Mouse (Mus musculus) limb, embryonic 11.5 days (tissue): ENCODE measurements around the gene Sema3f. TPM values are rescaled to one million over a fixed set of nuclear protein-coding genes. Genes with fewer than 3 reads are reported as not detected.

ENCODE experiments used
- ATAC-seq: fragments of 200-750 bp; cut with Nextera tagmentation; 2 replicates; pipeline ENCODE4 v1.8.0; 2017; ENCODE audit warnings: low read depth; ENCODE audit not compliant: insufficient number of reproducible peaks, low FRiP score, low TSS enrichment
- DNase-seq: peaks from one replicate; pipeline ENCODE4 v3.0.0-alpha.2; 2015; ENCODE audit warnings: low spot score
- H3K27ac ChIP-seq: fragments of 300-500 bp; sonication (generic); replicated peaks from 2 replicates; pipeline ENCODE4 v1.5.1; 2014; ENCODE audit warnings: low read depth, mild to moderate bottlenecking, low read length
- H3K27me3 ChIP-seq: fragments of 300-500 bp; sonication (generic); 2 replicates; pipeline ENCODE4 v1.6.1; 2014; ENCODE audit warnings: mild to moderate bottlenecking, low read length, mixed read lengths; ENCODE audit not compliant: control insufficient read depth, insufficient read depth
- H3K36me3 ChIP-seq: fragments of 300-500 bp; sonication (generic); 2 replicates; pipeline ENCODE4 v1.6.1; 2014; ENCODE audit warnings: mild to moderate bottlenecking, low read length, moderate library complexity, mixed read lengths; ENCODE audit not compliant: control insufficient read depth, insufficient read depth
- H3K4me1 ChIP-seq: fragments of 300-500 bp; sonication (generic); 2 replicates; pipeline ENCODE4 v1.6.1; 2014; ENCODE audit warnings: low read length, mixed read lengths; ENCODE audit not compliant: control insufficient read depth, insufficient read depth
- H3K4me2 ChIP-seq: fragments of 300-500 bp; sonication (generic); 2 replicates; pipeline ENCODE4 v1.6.1; 2014; ENCODE audit warnings: low read depth, mild to moderate bottlenecking, moderate library complexity; ENCODE audit not compliant: severe bottlenecking
- H3K4me3 ChIP-seq: fragments of 300-500 bp; sonication (generic); 2 replicates; pipeline ENCODE4 v1.5.1; 2014; ENCODE audit warnings: low read depth, low read length
- H3K9ac ChIP-seq: fragments of 300-500 bp; sonication (generic); 2 replicates; pipeline ENCODE4 v1.6.1; 2014; ENCODE audit warnings: mild to moderate bottlenecking, low read length
- H3K9me3 ChIP-seq: fragments of 300-500 bp; sonication (generic); 2 replicates; pipeline ENCODE4 v1.6.1; 2016; ENCODE audit warnings: low read length; ENCODE audit not compliant: control insufficient read depth
- WGBS: fragments of 180-500 bp; shearing (Covaris S2); extraction: QIAGEN DNeasy Blood & Tissue Kit; methylation state at CpG from one replicate; pipeline ENCODE4 v1.1.7; 2014; 5-methylcytosine and 5-hydroxymethylcytosine counted together
- polyA plus RNA-seq: library from polyadenylated mRNA; unstranded; fragments of >200 nt; fragmentation: Nextera tagmentation; extraction: Ambion mirVana; gene quantifications from 2 replicates; pipeline ENCODE4 v1.2.1, GENCODE M21; 2014

Gene Sema3f
- polyA plus RNA-seq, 1 experiment from 2014 or later: 27.4 TPM

GRCm38 (mm10) chr9:107699376-107699980 lies 10.8 kb downstream of the Sema3f start:
- Histone ChIP-seq H3K27me3 (no peaks in the 10 kb centered on the region), H3K36me3 (peaks cover 12% of the 10 kb centered on the region), H3K4me3 (peak overlapping the region; percentile 6; the same call in 1 of the 2 replicates), H3K9me3 (no peaks in the 10 kb centered on the region), H3K4me2 (peak overlapping the region; percentile 41), H3K9ac (peak overlapping the region; percentile 27; the same call in 1 of the 2 replicates), H3K27ac (peak overlapping the region; percentile 57), H3K4me1 (peaks cover 75% of the 10 kb centered on the region)
- peak; percentile 54 for DNase-seq
- WGBS: 4% methylated on average over 9 of the region's 9 CpGs
- ATAC-seq: 0 out of 2 replicates have a peak, but pooled peaks have one; percentile 0

- Histone ChIP-seq H3K4me1 (peaks cover 67% of the 10 kb centered on the region), H3K4me3 (no peak overlapping the region), H3K27me3 (no peaks in the 10 kb centered on the region), H3K9me3 (no peaks in the 10 kb centered on the region), H3K36me3 (peaks cover 9% of the 10 kb centered on the region; the same call in 1 of the 2 replicates), H3K27ac (peak overlapping the region; percentile 33; the same call in 1 of the 2 replicates), H3K9ac (no peak overlapping the region; the same call in 1 of the 2 replicates), H3K4me2 (peak overlapping the region; percentile 41)
- DNase-seq (no peak), ATAC-seq (no peak)
- WGBS: 12% methylated on average over 14 of the region's 14 CpGs
These were observed 11.6 kb downstream of the Sema3f start for GRCm38 (mm10) chr9:107698611-107699190.

GRCm38 (mm10) chr9:107697811-107698521 lies 12.3 kb downstream of the Sema3f start:
- no peak overlapping the region for H3K4me3 ChIP-seq
- DNase-seq (no peak), ATAC-seq (no peak)
- H3K27ac ChIP-seq: 0 out of 2 replicates have a peak overlapping the region, but pooled peaks have one; percentile 21
- peaks cover 6% of the 10 kb centered on the region; the same call in 1 of the 2 replicates for H3K36me3 ChIP-seq
- H3K4me2 ChIP-seq: peak overlapping the region; percentile 41; the same call in 1 of the 2 replicates
- H3K4me1 ChIP-seq: peaks cover 60% of the 10 kb centered on the region
- no peaks in the 10 kb centered on the region for H3K27me3 ChIP-seq
- no peaks in the 10 kb centered on the region for H3K9me3 ChIP-seq
- 13% methylated on average over 14 of the region's 14 CpGs for WGBS
- no peak overlapping the region for H3K9ac ChIP-seq

GRCm38 (mm10) chr9:107696845-107697610 lies 13.2 kb downstream of the Sema3f start:
- Histone ChIP-seq H3K9ac (no peak overlapping the region), H3K4me1 (peaks cover 51% of the 10 kb centered on the region), H3K4me2 (peak overlapping the region; percentile 2; the same call in 1 of the 2 replicates), H3K4me3 (no peak overlapping the region), H3K27me3 (no peaks in the 10 kb centered on the region), H3K36me3 (peaks cover 7% of the 10 kb centered on the region), H3K27ac (peak overlapping the region; percentile 21; the same call in 1 of the 2 replicates), H3K9me3 (no peaks in the 10 kb centered on the region)
- ATAC-seq: no peak
- DNase-seq: no peak
- WGBS: 42% methylated on average over 9 of the region's 9 CpGs

- 0 out of 2 replicates have a peak overlapping the region, but pooled peaks have one; percentile 6 for H3K27ac ChIP-seq
- H3K4me3 ChIP-seq: no peak overlapping the region
- ATAC-seq (no peak), DNase-seq (no peak)
- H3K4me2 ChIP-seq: no peak overlapping the region
- 56% methylated on average over 6 of the region's 6 CpGs for WGBS
- H3K9me3 ChIP-seq: no peaks in the 10 kb centered on the region
- H3K4me1 ChIP-seq: peaks cover 44% of the 10 kb centered on the region
- peaks cover 14% of the 10 kb centered on the region for H3K36me3 ChIP-seq
- H3K27me3 ChIP-seq: no peaks in the 10 kb centered on the region
- no peak overlapping the region for H3K9ac ChIP-seq
These were observed 14.2 kb downstream of the Sema3f start for GRCm38 (mm10) chr9:107696106-107696479.

GRCm38 (mm10) chr9:107695441-107696105 lies 14.7 kb downstream of the Sema3f start:
- peaks cover 39% of the 10 kb centered on the region for H3K4me1 ChIP-seq
- no peak overlapping the region for H3K9ac ChIP-seq
- ATAC-seq (no peak), DNase-seq (no peak)
- no peak overlapping the region for H3K4me3 ChIP-seq
- 88% methylated on average over 12 of the region's 12 CpGs for WGBS
- peaks cover 18% of the 10 kb centered on the region for H3K36me3 ChIP-seq
- H3K27ac ChIP-seq: no peak overlapping the region
- H3K4me2 ChIP-seq: no peak overlapping the region
- H3K27me3 ChIP-seq: no peaks in the 10 kb centered on the region
- no peaks in the 10 kb centered on the region for H3K9me3 ChIP-seq

- H3K4me3 ChIP-seq: no peak overlapping the region
- H3K27ac ChIP-seq: no peak overlapping the region
- DNase-seq: no peak
- no peaks in the 10 kb centered on the region for H3K9me3 ChIP-seq
- H3K4me1 ChIP-seq: peaks cover 29% of the 10 kb centered on the region
- H3K36me3 ChIP-seq: peaks cover 21% of the 10 kb centered on the region
- ATAC-seq: no peak
- H3K4me2 ChIP-seq: no peak overlapping the region
- WGBS: 66% methylated on average over 7 of the region's 7 CpGs
- no peaks in the 10 kb centered on the region for H3K27me3 ChIP-seq
- H3K9ac ChIP-seq: no peak overlapping the region
These were observed 15.6 kb downstream of the Sema3f start for GRCm38 (mm10) chr9:107694627-107695026.
